Mouse (Mus musculus) testis, postnatal 14 days (tissue): ENCODE results near the gene Drosha.
A peak's percentile ranks its signal among the peaks of the same experiment; 100 is the strongest.

Source experiments
- DNase-seq: peaks from one replicate; pipeline ENCODE4 v3.0.0; 2021; ENCODE audit warnings: low spot score

The Drosha gene

DNA sequence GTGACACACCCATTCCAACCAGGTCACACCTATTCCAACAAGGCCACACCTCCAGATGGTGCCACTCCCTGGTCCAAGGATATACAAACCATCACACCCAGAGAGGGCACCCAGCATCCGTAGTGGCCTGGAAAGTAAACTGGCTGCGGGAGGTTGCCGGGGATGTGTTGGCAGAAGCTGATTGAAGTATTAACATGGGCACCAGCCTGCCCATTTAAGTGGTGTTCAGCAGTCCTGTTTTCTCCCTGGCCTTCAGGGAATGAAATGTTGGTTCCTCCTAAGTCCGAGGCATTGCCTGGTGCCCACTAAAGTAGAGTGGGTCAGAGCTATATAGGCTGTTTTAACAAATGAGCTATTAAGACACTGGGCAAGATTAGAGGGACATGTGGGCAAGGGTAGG is 8.0 kb downstream of the Drosha start:
- no peak for DNase-seq

DNA sequence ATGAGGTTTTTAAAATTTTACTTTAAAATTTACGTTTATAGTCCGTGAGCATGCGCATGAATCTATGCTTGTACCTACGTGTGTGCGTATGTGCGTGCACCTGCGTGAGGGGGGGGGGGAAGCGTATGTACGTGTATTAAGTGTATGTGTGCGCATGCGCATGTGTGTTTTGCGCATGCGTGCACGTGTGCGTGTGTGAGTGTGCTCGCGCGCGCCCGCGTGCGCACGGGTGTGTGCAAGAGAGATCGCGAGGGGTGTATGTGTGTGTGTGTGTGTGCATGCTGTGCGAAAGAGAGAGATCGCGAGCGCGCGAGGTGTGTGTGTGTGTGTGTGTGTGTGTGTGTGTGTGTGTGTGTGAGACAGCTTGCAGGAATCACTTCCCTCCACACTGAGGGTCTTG is 8.8 kb downstream of the Drosha start:
- peak; percentile 67 for DNase-seq

DNA sequence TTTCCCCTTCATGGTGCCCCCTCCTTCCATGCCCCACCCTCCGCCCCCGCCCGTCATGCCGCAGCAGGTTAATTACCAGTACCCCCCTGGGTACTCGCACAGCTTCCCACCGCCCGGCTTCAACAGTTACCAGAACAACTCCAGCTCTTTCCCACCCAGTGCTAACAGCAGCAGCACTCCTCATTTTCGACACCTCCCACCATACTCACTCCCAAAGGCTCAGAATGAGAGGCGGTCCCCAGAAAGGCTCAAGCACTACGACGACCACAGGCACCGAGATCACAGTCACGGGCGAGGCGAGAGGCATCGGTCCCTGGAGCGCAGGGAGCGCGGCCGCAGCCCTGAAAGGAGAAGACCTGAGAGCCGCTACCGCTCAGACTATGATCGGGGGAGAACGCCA is 9.6 kb downstream of the Drosha start:
- no peak for DNase-seq

DNA sequence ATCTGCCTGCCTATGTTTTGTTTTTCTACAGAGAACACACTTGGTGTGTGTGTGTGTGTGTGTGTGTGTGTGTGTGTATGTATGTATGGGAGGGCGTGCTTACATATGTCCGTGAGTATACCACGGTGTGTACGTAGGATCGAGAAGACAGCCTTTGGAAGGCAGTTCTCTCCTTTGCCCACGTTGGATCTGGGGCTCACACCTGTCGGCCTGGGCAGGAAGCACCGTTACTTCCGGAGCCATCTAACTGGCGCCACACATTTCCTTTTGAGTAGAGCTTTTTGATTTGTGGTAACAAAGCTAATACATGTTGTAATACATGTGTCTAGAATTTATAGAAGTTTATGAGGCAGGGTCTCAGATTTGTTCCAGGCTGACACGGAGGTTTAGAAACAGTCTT is 16.1 kb downstream of the Drosha start:
- no peak for DNase-seq

DNA sequence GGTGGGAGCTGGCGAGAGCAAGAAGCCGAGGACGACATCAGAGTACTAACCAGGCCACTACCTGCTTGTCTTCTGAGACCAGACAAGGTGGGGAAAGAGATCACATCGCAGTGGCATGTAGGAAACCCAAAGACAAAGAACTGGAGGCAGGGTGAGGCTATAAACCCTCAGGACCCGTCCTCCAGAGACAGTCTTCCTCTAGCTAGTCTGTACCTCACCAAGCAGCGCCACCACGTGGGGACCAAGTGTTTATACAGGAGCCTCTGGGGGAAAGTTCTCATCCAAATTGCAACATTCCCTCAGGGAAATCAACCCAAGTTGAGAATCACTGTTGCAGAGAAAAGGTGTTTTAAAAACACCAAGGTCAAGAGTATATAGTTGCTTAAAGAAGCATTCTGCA is 18.2 kb downstream of the Drosha start:
- no peak for DNase-seq

DNA sequence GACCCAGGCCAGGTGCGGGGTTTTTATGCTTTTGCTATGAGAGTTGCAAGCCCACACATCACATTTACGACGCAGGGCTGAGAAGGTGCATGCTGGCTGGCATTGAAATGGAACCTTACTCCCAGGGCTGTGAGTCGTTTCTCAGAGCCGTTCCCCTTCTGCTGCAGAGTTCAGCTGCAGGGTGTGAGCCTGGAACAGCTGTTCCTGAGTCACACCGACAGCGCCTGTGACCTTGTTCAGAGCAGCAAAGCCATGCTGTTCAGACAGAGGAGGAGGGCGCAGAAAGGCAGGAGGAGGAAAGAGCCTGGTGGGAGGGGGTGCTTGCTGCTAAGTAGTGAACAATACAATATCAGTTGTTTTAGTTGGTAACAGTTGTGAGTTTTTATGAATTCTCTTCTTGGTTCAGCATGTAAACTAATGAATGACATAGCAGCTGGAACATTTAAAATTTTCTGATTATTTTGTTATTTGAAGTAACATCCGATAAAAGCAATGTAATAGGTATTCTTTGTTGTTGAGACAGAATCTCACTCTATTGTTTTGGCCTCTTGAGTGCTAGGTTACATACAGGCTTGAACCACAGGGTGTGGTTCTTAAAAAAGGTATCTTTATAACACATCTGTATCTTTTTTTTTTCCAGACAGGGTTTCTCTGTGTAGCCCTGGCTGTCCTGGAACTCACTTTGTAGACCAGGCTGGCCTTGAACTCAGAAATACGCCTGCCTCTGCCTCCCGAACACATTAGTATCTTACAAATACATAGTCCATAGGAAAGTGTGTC is 23.8 kb downstream of the Drosha start:
- DNase-seq: no peak

DNA sequence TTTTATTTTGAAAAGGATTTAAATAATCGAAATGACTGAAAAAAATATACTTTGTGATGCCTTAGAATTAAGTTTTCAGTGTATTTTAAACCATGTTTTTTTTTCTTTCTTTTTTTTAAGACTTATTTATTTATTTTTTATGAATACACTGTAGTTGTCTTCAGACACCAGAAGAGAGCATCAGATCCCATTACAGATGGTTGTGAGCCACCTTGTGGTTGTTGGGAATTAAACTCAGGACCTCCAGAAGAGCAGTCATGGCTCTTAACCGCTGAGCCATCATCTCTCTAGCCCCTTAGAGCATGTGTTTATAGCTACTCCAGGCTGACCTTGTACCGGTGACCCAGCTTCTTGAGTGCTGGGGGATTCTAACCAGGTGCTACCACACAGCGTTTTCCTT is 24.8 kb downstream of the Drosha start:
- no peak for DNase-seq

DNA sequence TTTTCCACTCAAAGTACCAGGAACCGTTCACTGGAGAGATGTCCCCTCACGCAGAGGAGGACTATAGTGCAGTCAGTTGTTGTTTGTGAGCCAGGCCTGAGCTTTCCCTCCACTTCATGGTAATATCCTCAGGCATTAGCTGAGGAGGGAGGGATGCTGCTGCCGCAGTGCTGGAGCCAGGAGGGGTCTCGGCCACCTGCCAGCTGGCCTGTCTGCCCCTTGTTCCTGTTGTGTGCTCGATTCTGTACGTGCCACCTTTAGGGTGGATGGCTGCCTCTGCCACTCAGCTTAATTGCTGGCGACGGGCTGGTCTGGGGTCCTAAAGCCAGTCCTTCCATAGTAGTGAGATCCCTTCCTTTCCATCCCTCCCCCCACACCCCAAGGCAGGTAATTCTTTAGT is 28.9 kb downstream of the Drosha start:
- DNase-seq: no peak

DNA sequence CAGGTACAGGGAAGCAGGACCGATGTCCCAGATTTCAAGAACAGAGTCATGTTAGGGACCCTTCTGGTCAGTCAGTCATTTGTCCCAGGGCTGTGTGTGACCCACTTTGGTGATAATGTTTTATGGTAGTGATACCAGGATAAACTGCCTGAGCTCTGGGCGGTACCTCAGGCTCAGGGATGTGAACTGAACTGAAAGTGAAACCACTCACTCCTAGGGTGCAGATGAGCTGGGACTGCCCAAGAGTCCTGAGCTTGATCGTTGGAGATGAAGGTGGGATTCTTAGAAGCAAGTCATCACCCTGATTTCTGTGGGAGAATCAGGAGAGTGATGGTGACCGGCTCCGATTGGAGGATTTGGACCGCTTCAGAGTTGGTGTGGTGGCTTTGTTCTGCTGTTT is 32.2 kb downstream of the Drosha start:
- DNase-seq: no peak

DNA sequence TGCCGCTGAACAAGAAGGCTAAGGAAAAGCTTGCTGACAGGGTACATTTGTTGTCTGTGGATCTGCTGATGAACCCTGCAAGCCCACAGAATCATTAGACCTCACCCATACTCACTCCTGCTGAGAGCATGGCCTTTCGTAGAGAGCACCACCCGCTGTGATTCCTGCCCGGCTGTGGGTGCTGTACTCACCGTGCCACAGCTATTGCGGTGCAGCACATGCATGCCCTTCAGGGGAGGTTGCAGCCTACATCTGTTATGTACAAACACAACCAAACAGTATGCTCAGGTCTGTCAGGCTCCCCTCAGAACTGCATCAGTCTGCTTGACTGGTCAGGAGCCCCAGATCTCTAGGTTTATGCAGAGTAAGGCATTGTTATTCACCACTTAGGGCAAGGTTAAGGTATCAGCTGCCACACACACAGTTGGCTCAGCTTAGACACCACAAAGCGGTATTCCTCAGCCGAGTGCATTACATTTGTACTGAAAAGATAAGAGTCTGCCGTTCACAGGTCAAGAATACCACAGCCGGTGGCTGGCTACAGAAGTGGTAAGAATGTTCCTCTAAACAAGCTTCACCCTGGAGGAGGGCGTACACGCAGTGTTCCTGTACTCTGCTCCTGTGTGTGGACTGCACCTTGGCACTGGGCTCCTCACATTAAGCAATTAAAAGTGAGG is 33.4 kb downstream of the Drosha start:
- DNase-seq: no peak

DNA sequence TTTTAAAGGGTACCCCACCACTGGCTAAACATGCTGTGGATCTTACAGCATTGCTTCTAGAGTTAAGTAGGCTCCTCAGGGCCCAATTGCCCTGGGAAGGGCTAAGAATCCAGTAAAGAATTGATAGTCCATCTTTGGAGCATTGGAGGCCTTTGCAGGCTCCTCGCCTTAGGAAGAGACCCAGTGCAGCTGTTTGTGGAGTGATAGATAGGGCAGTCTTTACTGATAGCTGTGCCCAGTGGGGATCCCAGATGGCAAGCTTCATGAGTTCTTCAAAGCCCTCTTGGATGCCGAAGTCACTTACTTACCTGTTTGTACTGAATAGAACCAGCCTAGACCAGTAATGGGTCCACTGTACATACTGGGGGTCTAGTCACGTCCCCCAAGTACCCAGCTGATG is 34.0 kb downstream of the Drosha start:
- no peak for DNase-seq

DNA sequence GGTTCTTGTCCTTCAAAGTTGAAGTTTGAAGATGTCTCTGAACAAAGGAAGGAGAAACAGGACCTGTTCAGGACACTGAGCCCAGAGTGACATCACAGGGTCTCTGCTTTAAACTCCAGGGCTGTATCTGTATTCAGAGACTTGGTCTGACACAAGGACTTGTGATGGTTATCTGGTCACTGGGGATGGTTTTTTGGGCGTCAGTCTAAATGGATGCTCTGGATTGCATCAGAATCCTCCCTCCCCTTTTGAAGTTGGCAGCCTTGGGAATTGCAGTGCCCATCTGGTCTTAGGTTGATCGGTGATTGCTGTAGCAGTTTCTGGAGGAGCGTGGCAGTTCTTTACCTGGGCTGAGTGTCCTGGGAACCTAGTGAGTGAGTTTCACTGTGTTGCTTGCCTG is 37.4 kb downstream of the Drosha start:
- no peak for DNase-seq

DNA sequence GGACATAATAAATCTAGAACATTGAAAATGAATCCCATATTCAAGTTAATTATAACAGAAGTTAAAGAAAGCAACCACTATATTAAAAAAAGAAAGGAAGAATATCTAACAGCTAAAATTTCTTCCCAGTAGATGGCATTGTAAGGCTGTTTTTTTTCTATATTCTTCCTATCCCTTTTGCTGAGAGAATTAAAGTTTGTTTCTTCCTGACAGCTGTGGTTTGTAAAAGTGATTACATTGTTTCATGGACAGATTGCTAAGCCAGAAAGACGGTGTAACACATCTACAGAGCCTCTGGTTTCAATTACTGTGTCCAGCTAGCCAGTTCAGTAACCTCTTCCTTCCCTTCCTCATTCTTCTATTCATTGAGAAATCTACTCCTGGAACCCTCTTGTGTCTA is 39.1 kb downstream of the Drosha start:
- no peak for DNase-seq

DNA sequence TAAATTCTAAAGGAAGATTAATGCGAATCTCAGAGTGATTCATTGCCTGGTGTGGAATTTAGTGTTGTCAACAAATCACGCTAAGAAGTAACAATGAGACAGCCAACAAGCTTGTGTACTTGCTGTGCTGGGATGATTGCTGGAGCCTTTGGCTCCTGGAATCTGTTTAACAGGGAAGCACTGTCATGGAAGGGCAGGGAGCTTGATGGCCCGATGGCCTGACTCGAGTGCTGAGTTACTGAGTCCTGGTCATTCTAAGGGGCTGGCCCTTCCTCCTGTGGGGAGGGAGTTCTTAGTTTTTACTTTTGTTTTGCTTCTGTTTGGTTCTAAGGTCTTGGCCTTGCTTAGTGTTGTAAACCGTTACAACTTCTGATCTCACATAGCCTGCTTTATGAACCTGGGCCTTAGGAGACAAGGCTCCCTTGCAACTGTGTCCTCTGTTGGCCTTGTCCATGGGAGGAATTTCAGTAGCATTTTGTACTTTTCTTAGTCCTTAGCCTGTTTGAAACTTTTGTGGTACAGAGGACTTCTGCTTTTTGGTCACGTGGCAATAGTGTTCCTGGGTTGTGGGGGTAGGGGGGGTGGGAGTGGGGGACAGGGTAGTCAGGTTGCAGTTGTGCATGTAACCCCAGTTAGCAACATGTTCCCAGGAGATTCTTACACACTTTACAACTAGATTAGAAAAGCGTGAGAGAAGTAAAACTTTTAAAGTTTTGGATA is 41.1 kb downstream of the Drosha start:
- no peak for DNase-seq

DNA sequence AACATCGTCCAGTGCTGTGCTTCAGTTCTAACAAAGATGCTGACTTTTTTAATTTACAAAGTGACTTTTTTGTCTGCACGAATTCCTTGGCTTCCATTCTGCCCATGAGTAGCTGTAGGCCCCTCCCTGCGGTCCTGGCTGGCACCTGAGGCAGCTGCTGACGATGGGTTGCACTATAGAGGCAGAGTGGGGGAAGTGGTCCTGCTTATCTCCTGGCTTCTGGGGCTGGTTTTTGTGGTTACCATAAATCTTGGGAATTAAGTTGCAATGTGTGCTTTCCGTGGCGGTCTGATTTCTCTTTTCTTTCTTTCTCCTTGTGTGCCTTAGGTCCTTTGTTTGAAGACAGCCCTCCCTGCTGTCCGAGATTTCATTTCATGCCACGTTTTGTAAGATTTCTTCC is 42.7 kb downstream of the Drosha start:
- no peak for DNase-seq

DNA sequence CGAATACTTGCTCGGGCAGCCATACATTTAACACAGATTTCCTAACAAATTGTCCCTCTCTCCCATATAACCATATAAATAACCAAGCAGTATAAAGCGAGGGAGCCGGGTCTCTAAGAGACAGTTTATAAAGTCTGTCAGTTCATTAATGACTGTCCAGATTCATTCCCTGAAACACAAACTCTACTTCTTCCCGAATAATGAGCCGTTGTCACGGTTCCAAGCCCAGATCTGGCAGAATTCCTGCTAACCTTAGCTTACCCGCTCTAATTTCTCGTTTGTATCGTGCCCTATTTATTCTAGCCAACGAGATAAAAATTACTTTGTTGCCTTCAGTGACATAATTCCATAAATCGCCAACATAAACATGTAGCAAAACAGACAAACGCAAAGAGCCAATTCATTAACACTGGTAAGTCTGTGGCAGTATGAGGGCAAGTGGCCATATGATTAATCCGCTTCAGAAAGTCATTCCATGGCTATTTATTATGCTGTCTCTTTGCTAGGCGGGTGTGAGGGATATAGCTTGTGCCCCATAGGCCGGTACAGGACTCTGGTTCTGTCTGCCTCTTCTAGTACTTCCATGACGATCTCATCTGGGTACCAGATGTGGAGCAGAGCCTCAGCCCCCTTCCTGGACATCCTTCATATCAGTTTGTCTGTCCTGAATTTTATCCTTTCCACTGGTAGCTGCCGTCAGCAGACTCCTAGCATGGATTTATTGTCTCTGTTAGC is 51.0 kb downstream of the Drosha start:
- DNase-seq: no peak

DNA sequence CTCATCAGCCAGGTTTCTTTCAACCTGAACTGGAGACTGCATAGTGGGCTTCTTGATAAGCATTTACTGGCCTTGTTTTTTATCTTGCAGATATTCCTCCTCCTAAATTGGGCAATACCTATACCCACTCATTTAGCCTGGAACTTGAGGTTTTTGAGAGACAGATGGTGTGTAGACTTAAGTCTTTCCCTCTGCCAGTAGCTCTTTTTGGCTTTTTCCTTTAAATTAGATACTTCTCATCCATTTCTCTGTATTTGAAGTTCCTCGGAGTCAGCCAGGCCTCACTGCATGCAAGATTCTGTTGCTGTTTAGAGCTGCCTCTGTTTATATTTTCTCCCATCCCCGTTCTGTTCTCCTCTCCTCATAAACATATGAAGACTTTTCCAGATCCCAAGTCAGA is 51.7 kb downstream of the Drosha start:
- no peak for DNase-seq

DNA sequence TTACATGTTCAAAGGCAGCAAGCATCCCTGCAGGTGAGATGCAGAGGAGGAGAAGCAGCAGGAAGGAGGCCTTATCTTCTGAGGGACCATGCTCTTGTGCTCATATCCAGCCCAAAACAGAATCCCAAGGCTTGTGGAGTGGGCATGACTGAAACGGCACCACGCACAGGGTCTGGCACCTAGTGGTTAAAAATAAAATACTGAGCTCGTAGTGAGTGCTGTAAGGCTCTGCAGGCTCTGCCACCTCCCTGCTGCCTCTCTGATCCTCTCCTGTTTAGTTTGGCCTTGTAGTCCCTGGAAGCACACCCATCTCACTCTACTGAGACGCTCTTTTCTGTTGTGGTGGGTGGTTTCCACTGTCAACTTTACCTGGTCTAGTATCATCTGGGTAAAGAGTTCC is 52.3 kb downstream of the Drosha start:
- DNase-seq: no peak

DNA sequence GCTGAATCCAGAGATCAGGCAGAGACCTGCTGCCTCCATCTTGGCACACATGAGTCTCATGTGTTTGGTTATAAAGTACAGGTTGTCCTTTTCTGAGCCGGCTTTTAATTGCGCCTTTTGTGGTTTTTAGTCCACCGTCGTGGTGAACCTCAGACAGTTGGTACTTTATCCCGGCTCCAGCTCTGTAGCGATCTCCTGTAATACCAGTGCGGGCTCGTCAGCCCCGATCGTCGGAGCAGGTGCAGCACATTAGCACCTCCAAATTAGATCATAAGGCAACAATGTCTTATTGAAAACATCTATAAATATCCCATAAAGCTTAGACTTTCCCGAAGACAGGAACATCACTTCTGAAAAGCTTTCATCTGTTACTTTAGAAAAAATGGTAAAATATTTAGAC is 53.3 kb downstream of the Drosha start:
- DNase-seq: no peak

DNA sequence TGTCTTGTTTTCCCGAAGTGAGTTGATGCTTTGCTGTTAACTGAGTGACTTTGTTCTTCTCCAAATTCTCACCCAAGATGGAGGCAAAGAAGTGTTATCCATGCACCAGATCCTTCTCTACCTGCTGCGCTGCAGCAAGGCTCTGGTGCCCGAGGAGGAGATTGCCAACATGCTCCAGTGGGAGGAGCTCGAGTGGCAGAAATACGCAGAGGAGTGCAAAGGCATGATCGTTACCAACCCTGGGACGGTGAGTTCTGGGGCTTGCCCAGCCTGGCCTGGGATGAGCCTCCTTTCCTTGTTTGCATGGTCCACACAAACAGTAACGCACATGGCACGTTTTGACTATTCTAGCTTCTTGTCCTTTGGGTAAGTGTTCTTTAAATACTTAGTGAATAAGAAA is 54.0 kb downstream of the Drosha start:
- no peak for DNase-seq

DNA sequence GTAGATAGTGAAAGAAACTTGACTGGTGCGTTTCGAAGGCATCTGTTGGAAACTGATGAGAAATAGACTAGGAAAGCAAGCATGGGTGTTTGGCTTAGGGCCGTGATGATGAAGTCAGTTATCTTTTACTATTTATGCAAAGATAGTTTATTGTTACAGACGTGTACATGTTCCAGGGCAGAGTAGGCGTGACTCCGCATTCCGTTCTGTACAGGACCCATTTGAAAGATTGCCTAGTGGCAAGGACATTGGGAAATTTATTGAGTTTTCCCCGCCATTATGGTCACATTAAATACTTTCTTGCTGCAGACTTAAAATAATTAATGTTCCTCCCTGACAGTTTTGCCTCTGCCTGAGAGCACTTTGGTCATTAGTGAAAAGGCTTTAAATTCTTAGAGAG is 55.3 kb downstream of the Drosha start:
- no peak for DNase-seq

DNA sequence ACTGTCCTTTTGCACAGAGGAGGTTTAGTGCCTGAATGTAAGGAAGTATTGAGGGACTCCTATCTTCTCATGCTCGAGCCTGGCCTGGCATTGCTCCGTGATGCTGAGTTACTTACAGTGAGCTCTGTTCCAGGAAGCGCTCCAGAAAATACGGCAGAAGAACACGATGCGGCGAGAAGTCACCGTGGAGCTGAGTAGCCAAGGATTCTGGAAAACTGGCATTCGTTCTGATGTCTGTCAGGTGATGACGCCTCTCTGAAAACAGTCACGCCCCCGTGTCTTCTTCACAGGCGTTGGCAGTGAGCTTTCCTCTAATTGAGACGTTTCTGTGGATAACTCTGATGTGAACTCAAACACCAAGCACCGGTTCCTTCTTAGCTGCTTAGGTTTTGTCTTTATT is 60.2 kb downstream of the Drosha start:
- no peak for DNase-seq

DNA sequence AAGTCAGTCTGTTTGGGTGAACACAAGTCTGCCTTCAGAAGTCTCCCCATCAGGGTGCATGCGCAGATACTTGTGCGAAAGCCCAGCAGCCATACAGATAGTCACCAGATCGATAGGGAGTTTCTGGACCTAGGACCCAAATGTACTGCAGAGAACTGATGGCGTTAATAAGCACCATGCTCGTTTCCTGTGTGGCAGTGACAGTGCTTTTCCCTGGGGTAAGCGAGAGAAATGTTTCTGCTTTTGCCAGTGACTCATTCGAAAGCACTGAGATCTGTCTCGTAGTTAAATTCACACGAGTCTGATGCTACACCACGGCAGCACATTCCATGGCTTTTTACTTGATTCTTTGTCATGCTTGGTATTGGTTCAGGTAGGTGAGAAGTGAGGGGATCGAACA is 60.7 kb downstream of the Drosha start:
- no peak for DNase-seq
